Mouse (Mus musculus) activated CD4-positive, CD25-positive, alpha-beta regulatory T cell, adult 4 months (primary cell): ENCODE data around the gene Fbxw9. TPM values are rescaled to one million over a fixed set of nuclear protein-coding genes. Genes with fewer than 3 reads are reported as not detected.

ENCODE experiments used
- ATAC-seq: one replicate; pipeline ENCODE4 v1.8.0; 2017
- polyA plus RNA-seq, 2 experiments: library from polyadenylated mRNA; unstranded; fragments of 100-300 nt; shearing (Covaris generic); gene quantifications; one replicate each; pipeline ENCODE4 v1.2.1; 2017

Gene Fbxw9
- polyA plus RNA-seq: 1 to 10 TPM; 2.8 to 3.1 TPM

- ATAC-seq: peak; percentile 99
These were observed at the start of gene Fbxw9 for GRCm38 (mm10) chr8:85059879-85060616. Gene Fbxw9 (plus strand): TSS chr8:85060055.

GRCm38 (mm10) chr8:85011242-85011641, 48.6 kb upstream of the Fbxw9 start:
- ATAC-seq: no peak

- peak; percentile 89 for ATAC-seq
These were observed 46.5 kb upstream of the Fbxw9 start for GRCm38 (mm10) chr8:85013230-85013840.

GRCm38 (mm10) chr8:85014431-85014830, 45.4 kb upstream of the Fbxw9 start, which contains the start of gene Best2:
Gene Best2 (minus strand): TSS chr8:85014531.
- no peak for ATAC-seq

- ATAC-seq: no peak
These were observed 43.1 kb upstream of the Fbxw9 start for GRCm38 (mm10) chr8:85016724-85017123.

- no peak for ATAC-seq
These were observed 42.6 kb upstream of the Fbxw9 start for GRCm38 (mm10) chr8:85017209-85017608.

GRCm38 (mm10) chr8:85021514-85022055, 38.3 kb upstream of the Fbxw9 start:
- ATAC-seq: no peak

- no peak for ATAC-seq
These were observed 36.0 kb upstream of the Fbxw9 start for GRCm38 (mm10) chr8:85023846-85024245.

GRCm38 (mm10) chr8:85025098-85025932, 34.5 kb upstream of the Fbxw9 start, which contains the start of gene Asna1:
Gene Asna1 (minus strand): TSS chr8:85025281.
- ATAC-seq: peak; percentile 90

- ATAC-seq: peak; percentile 55
These were observed 33.0 kb upstream of the Fbxw9 start, which contains the start of gene Trir for GRCm38 (mm10) chr8:85026670-85027515. Gene Trir (plus strand): TSS chr8:85026823.

- ATAC-seq: no peak
These were observed 32.4 kb upstream of the Fbxw9 start for GRCm38 (mm10) chr8:85027516-85027855.

- ATAC-seq: no peak
These were observed 31.9 kb upstream of the Fbxw9 start for GRCm38 (mm10) chr8:85027922-85028321.

GRCm38 (mm10) chr8:85029271-85029670, 30.6 kb upstream of the Fbxw9 start:
- ATAC-seq: no peak

- ATAC-seq: no peak
These were observed 27.1 kb upstream of the Fbxw9 start for GRCm38 (mm10) chr8:85032622-85033311.

GRCm38 (mm10) chr8:85033867-85034266, 26.0 kb upstream of the Fbxw9 start:
- ATAC-seq: no peak

- peak; percentile 40 for ATAC-seq
These were observed 25.1 kb upstream of the Fbxw9 start for GRCm38 (mm10) chr8:85034764-85035163.

GRCm38 (mm10) chr8:85035165-85035727, 24.6 kb upstream of the Fbxw9 start:
- ATAC-seq: no peak

- no peak for ATAC-seq
These were observed 24.0 kb upstream of the Fbxw9 start for GRCm38 (mm10) chr8:85035728-85036310.

- ATAC-seq: peak; percentile 6
These were observed 23.5 kb upstream of the Fbxw9 start for GRCm38 (mm10) chr8:85036381-85036717.

- peak; percentile 85 for ATAC-seq
These were observed 23.0 kb upstream of the Fbxw9 start, which contains the start of gene Tnpo2 for GRCm38 (mm10) chr8:85036718-85037365. Gene Tnpo2 (plus strand): TSS chr8:85036915.
